Mouse (Mus musculus): ENCODE results near the gene Guca2a.

Gene Guca2a

DNA sequence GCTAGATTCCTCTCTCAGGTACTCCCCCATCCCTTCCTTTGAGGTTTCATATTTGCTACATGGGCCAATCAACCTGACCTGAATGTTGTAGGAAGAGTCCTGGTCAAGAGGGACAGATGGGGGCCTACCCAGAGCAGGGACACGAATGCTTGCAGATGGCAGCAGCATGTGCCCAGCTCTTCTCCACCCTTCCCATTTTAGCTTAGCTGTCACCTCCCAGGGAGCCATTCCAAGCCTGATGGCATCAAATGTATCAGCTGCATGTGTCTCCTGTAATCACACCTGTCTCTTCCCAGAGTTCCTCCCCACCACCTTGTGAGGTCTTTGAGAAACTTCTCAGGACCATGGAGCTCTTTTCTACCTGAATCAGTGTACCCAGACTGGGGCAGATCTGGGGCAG, 19.5 kb downstream of the Guca2a start:
- peak; percentile 34 for DNase-seq

DNA sequence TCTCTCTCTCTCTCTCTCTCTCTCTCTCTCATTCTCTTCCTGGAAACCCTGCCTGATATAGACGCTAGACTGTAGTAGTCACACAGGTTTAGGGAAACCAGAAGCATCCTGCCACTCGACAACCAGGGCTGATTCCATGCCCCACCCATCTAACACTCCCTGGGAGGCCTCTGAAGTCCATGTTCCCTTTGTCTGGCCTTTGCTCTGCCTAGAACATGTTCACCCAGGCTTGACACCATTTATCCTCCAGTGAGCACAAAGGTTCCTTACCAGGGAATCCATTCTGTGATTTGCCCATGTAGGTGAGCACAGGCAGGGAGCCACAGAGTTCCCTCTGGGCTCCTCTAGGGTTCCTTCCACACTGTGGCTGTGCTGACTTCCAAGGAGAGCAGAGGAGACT, 20.7 kb downstream of the Guca2a start:
- DNase-seq: no peak

DNA sequence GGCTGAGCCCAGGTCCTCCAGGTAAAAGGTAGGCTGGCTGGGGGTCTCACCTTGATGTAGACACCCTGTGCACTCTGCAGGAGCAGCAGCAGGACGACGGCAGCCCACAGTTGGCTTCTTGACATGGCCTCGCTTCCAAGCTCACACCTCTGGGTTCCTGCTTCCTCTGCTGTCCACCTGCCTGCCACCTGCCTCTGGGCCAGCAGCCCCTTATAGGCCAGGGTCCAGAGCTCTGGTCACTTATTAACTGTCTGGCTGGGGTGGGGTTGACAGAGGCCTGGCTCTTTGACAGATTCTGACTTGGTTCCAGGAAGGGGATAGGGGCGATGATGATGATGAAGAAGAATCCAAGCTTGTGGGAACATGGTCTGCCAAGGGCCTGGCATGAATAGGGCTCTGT, 21.2 kb downstream of the Guca2a start, which contains the start of gene Guca2b:
TSS of gene Guca2b (minus strand) at position 224 of the 400 bp plus-strand sequence.
- DNase-seq: no peak

DNA sequence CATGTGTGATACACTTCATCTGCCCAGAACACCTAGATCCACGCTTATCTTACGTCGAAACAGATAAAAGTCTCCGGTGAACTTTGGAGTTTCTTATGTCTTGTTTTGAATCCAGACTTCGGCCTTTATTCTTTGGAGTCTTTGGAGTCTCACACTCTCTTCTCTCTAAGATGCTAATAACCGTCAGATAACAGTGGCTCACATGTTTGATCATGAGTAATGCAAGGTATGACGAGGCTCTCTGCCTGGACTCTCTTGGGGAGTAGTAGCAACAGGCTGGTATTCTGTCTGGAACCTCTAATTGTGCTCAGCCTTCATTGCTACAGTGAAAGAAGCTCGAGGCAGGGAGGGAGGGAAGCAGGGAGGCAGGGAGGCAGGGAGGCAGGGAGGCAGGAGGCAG, 22.5 kb downstream of the Guca2a start:
- no peak for DNase-seq

DNA sequence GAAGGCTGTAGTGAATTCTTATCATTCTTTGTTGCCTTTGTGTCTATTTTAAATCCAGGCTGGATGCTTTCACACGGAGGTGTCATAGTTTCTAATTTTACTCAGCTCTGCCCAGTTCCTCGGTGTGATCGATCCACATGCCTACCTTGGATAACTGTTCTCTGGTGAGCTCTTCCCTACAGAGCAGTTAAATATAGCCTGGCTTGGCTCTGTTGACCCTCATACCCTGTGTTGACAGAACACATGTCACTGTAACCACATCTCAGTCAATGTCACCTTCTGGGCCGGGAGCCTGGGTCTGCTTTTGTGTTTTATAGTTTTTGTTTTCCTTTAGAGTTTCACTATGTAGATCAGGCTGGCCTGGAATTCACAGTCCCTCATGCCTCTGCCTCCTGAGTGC, 24.6 kb downstream of the Guca2a start:
- no peak for DNase-seq

DNA sequence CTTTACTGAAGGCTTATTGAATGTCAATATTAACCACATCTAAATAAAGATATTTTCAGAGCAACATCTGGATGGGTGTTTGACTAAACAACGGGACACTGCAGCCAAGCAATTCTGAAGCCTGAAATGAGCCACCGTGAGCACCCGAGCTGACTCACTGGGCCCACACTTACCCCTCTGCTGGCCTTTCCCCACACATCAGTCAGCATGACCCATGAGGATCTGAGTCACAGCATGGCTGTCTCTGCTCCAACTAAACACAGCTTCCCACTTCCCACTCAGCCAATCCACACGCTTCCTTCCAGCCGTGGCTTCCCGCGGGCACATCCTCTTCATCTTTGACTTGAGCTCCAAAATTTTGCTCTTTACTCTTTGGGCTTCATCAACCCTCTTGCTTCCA, 25.5 kb downstream of the Guca2a start:
- DNase-seq: no peak

DNA sequence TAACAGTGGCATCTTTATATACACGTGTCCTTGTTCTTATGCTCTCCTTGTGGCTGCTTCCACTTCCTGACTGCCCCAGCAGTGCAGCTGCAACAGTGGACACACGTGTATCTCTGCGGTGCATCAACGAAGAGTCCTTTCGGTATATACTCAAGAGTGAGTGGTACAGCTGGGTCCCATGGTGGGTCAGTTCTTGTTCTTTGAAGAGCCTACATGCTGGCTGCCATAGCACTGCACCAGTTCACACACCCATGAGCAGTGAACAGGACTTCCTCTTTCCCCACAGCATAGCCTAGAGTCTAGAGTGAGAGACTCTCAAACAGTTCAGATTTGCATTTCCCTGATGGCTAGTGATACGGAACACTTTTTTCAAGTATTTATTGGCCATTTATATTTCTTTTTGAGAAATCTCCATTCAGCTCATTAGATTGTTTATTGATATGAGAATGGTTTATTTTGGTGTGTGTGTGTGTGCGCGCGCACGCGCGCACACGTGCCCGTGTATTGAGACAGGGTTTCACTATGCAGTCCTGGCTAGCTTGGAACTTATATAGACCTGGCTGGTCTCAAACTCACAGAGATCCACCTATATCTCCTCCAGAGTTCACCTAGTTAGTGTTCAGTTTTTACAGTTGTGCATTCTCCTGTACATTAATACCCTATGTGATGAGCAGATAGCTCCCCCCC, 26.0 kb downstream of the Guca2a start:
- DNase-seq: no peak

DNA sequence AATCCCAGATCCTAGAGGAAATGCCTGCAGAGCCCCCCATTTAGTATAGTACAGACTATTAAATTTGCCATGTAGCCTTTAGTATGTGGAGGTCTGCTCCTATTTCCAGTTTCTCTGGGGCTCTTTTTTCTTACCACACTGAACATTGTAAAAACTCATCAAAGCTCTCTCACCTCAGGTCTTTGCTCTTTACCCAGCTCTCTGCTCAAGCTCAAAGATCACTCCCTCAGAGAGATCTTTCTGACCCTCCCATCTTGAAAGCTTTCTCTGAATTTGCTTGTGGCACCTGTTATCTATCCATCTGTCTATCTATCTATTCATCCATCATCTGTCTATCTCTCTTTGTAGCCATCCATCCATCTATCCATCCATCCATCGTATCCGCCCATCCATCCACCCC, 27.7 kb downstream of the Guca2a start:
- no peak for DNase-seq

DNA sequence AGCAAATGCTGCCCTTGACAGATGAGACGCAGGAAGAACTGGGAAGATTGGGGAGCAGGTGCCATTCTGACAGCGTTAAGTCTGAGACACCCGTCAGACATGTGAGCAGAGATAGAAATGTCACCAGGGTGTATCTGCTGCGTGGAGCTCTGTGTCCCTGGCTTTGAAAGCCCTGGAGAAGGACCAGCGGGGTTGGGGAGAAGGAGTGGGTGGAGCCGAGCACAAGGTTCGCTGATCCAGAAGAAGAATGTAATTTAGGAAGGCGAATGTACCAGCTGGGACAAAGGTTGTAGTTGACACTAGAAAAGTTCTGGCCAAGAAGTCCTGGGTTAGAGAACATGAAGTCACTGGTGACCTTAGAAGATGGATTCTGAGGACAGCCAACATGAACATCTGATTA, 28.6 kb downstream of the Guca2a start:
- DNase-seq: no peak

DNA sequence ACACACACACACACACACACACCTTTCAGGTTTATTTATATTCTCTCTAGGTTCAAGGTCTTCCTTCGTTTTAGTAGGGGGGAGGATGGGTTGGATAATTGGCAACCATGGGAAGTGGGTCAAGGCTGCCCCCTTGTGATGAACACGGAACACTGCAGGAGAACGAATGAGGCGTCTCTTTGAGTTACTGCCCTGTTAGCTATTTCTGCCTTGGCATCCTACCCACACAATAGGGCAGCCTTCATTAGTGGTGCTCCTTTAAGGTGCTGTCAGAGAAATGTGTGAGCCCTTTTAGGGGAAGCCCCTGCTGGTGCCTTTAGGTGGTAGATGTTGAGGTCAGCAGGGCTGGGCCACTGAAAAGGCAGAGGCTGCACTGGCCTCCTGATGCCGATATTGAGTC, 29.9 kb downstream of the Guca2a start:
- DNase-seq: no peak

DNA sequence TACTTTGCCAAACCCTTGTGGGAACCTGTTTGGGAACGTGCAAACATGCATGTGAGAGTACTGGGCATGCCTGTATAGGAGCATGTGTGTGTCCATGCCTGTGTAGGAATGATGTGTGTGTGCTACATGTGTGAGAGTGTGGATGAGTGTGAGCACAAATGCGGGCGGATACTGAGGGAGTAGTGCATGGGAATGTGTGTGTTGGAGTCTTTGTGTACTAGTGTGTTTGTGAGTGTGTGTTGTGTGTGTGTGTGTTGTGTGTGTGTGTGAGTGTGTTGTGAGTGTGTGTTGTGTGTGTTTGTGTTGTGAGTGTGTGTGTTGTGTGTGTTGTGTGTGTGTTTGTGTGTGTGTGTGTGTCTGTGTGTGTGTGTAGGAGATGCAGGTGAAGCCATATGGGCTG, 30.7 kb downstream of the Guca2a start:
- no peak for DNase-seq

DNA sequence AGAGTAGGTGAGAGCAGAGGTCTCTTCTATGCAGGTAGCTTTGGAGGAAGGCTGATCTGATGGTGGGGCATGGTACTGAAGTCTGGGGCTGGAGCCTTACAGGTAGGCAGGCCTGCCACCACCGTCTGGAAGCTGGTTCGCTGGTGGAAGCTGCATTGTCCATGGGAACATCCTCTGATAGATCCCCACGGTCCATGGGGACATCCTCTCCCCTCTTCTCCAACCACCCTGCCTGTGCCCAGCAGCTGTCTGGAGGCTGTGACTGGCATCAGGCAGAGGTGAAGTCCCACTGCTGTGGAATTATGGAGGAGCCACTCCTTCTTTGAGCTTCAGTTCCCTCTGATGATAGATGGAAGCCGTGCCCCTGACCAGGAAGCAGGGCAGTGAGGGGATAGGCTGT, 31.1 kb downstream of the Guca2a start:
- no peak for DNase-seq

DNA sequence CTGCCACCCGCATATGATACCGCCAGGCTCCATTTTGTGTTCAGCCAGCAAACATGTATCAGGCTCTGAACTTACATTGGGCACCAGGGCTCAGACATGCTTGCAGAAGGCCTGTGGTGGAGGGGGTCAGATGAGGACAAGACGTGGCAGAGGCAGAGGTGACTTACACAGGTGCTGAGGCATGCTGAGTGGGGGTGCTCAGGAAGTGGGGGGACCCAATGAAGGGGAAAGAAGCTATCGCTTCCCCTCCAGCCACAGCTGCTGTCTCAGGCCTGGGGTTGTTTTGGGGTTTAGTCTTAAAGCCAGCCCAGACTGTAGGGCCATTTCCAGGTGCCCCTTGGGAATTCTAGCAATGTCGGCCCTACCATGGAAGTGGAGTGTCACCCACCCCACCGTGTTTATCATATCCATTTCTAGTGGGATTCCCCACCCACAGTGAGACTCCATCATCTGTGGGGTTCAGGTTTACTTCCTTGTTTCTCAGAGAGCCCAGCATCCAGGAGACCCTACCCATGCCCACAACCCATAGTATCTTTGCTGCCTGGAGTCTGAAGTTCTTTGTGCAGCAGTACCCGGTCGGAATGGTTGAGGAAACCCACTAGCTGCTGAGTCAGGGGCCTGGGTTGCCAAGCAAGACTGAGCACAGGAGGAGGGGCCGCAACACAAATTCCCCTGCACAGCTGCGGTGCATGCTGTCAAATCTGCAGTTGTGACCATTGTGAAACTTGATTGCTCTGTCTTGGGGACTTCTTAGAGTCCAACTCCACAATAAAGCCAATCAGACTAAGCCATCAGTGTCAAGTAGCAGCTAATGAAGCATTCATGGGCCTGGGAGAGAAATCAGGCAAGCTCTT, 32.1 kb downstream of the Guca2a start:
- DNase-seq: no peak

DNA sequence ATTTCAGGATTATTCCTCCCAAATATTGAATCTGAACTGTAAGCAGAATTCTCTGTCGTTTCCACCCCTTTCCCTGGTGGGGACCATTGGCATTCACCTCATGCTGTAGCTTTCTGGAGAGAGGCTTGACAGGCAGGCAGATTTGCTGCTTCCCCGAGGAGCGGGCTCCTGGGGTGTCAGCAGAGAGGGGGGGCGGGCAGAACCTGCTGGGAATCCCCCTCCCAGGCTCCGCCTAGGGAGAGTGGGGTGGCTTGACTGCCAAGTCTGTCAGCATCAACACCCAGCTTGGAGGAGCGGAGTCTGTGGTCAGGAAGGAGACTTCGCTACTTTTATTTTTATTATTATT, 32.7 kb downstream of the Guca2a start:
- no peak for DNase-seq

DNA sequence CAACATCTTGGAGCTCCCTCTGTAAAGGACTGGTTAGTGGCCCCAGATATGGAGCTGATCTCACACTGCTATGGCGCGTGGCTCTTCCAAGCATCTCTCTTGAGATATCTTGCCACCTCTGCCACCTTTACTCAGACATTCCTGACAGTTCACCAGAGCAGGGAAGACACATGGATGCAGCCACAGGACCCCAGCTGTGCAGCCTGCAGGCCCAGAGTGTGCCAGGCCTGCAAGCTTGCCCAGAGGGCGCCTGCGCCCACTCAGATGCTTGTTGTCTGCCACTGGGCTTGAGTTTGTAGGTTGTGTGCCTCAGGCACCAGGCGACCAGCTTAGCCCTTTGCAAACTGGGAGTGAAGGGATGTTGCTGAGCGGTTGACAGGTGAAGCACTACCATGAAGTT, 33.2 kb downstream of the Guca2a start:
- DNase-seq: no peak

DNA sequence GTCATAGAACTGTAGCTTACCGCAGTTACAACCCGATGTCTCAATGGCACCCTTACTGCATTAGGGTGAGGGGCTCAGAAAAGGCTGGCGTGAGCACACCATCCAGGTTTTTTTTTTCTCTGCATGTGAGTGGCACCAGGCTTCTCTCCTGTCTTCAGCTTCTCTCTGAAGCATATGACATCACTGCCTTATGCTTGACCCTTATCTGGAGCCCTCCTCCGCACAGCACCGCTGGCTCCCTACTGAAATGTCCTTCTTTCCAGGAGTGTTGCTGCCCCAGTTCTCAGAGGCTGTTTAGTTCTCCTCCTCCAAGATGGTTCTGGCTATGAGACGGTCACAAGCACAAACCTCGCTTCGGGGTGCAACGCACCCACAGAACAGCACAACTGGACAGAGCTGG, 33.7 kb downstream of the Guca2a start:
- no peak for DNase-seq

DNA sequence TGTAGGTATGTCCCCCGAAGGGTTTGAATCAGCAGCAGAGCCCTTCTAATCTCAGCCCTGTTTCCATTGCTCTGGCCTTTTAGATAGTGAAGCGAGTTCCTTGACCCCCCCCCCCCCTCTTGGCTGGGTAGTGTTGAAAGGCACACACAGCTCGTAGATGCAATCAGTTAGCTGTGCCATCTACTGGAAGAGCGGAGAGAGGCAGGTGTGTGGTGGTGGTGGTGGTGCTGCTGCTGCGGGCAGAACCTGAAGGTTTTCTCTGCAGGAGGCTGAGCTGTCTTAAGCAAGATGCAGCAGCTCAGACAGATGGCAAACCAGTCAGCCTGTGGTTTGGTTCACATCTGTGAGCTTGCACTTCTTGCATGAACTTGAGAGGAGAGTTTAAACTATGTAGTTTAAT, 35.2 kb downstream of the Guca2a start:
- DNase-seq: no peak

DNA sequence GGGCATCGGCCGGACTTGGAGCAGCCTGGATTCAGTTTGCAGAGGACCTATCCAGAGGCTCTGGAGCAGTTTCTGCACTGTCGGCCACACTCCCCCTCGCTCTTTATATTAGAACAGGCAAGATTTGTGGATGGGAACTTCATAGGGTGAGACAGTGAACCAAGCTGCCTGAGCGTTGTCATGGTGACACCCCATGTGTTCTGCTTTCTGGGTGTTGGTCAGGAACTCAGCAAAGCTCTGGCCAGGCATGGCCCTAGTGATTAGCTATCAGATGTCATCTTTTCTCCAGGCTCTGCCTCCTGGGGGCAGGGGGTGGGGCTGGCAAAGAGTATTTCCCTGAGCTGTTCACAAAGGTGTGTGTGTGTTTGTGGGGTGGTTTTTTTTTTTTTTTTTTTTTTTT, 45.1 kb downstream of the Guca2a start:
- DNase-seq: no peak

DNA sequence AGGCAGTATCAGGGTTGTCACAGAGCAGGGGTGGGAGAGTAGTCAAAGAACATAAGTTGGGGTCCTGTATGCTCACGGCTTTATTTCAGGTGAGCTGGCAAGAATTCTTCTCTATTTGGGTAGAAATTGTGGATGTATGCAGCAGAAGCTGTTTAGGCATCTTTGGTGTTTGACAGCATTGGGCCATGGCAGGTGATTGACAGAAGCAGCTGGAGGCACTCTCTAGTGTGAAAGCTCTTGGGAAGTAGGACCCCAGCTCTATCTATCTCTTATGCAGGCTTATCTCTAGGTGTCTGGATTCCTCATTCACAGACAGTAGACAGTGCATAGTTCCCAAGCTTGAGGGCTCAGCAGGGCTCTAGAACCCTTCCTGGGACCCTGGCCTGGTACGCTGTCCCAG, 48.2 kb downstream of the Guca2a start:
- DNase-seq: no peak

All from cerebellum, adult 11-12 months (tissue).